Comparison of ENCODE assay signal across 27 mouse cellular contexts in the genomic region with DNA sequence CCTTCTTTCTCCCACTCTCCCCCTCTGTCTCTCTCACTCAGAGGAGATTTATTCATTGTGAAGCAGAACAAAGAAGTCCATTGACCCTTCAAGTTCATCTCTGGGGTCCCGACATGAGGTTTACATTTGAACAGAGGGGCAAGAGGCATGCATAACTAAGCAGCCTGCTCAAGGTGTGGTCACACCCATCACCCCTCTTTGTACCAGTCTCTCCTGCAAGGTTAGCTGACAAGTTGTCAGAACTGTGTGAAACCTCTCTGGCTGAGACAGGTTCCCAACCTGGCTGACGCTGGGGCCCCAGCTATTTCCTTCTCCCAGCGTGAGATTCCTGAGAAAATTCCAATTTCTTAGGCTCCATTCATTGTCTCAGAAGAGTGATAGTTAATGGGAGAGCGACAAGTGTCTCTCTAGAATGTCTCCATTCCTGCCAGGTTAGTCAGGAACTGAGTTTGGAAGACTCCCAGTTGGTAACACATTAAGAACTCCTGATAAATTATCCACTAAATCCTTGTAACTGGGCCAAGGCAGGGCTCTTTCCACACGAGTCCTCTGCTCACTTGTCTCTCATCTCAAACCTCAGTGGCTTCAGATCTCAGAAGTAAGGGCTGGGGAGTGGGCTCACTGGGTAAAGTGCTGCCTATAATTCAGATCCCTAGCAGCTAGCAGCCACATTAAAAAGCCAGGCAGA. TPM values are rescaled to one million over a fixed set of nuclear protein-coding genes. Genes with fewer than 3 reads are reported as not detected.
DNase-seq lines count a peak whose midpoint lies in the region; ATAC-seq lines count a peak whose summit lies in the region.
"Had no signal": no experiment of that assay in that cellular context is flagged by ENCODE, and none has a peak within 500 bp of the region (broad histone marks: within the 10 kb centered on the region; RNA-seq: fewer than 3 reads in every experiment).

No protein-coding gene starts in this region.

- no peaks in the 10 kb centered on the region for H3K27me3 ChIP-seq in kidney, embryonic 14.5 days (ENCODE audit: control insufficient read depth, insufficient read depth, low read length)
- peaks cover 3% of the 10 kb centered on the region; the same call in 1 of the 2 replicates for H3K27me3 ChIP-seq in kidney, embryonic 16.5 days (ENCODE audit: insufficient read depth, low read length)
- no peaks in the 10 kb centered on the region for H3K27me3 ChIP-seq in intestine, embryonic 15.5 days (replicated peaks)
- H3K27me3 ChIP-seq in midbrain, embryonic 10.5 days (ENCODE audit: low read depth, poor library complexity, severe bottlenecking), result peaks cover 32% of the 10 kb centered on the region
- H3K27me3 ChIP-seq: embryonic facial prominence, embryonic 13.5 days; forebrain, embryonic 15.5 days; limb, embryonic 15.5 days; liver, embryonic 15.5 days had no signal

- H3K36me3 ChIP-seq in kidney, embryonic 14.5 days (ENCODE audit: control insufficient read depth, insufficient read depth, low read length), result no peaks in the 10 kb centered on the region
- no peaks in the 10 kb centered on the region for H3K36me3 ChIP-seq in kidney, embryonic 16.5 days (ENCODE audit: insufficient read depth, low read length)
- no peaks in the 10 kb centered on the region for H3K36me3 ChIP-seq in intestine, embryonic 15.5 days
- H3K36me3 ChIP-seq in midbrain, embryonic 10.5 days, result no peaks in the 10 kb centered on the region
- H3K36me3 ChIP-seq: embryonic facial prominence, embryonic 13.5 days; forebrain, embryonic 10.5 days; forebrain, embryonic 15.5 days; limb, embryonic 10.5 days; limb, embryonic 15.5 days; liver, embryonic 15.5 days had no signal

- H3K9me3 ChIP-seq in kidney, embryonic 14.5 days (ENCODE audit: control insufficient read depth, low read length), result no peaks in the 10 kb centered on the region
- no peaks in the 10 kb centered on the region for H3K9me3 ChIP-seq in kidney, embryonic 16.5 days (ENCODE audit: low read length)
- H3K9me3 ChIP-seq in intestine, embryonic 15.5 days, result no peaks in the 10 kb centered on the region
- H3K9me3 ChIP-seq in midbrain, embryonic 10.5 days (replicated peaks), result no peaks in the 10 kb centered on the region
- H3K9me3 ChIP-seq: embryonic facial prominence, embryonic 13.5 days; forebrain, embryonic 10.5 days; forebrain, embryonic 15.5 days; limb, embryonic 10.5 days; limb, embryonic 15.5 days; liver, embryonic 15.5 days had no signal

- H3K27ac ChIP-seq in kidney, embryonic 14.5 days (ENCODE audit: low read depth, low read length), result no peak overlapping the region
- peak overlapping the region; percentile 14; the same call in 1 of the 2 replicates for H3K27ac ChIP-seq in kidney, embryonic 16.5 days (ENCODE audit: low read length)
- no peak overlapping the region for H3K27ac ChIP-seq in intestine, embryonic 15.5 days
- H3K27ac ChIP-seq in midbrain, embryonic 10.5 days (replicated peaks), result no peak overlapping the region
- H3K27ac ChIP-seq: embryonic facial prominence, embryonic 13.5 days; forebrain, embryonic 10.5 days; forebrain, embryonic 15.5 days; gastrocnemius, adult 2 months; limb, embryonic 10.5 days; limb, embryonic 15.5 days; liver, embryonic 15.5 days; stomach, postnatal 0 days had no signal

- H3K9ac ChIP-seq in kidney, embryonic 14.5 days (ENCODE audit: low read depth, low read length), result no peak overlapping the region
- H3K9ac ChIP-seq in kidney, embryonic 16.5 days (replicated peaks; ENCODE audit: low read length), result no peak overlapping the region
- no peak overlapping the region for H3K9ac ChIP-seq in intestine, embryonic 15.5 days
- H3K9ac ChIP-seq: embryonic facial prominence, embryonic 13.5 days; forebrain, embryonic 15.5 days; limb, embryonic 15.5 days; liver, embryonic 15.5 days; lung, embryonic 14.5 days had no signal

- 46% methylated on average over 5 of the region's 5 CpGs for WGBS in kidney, embryonic 14.5 days
- 45% methylated on average over 5 of the region's 5 CpGs for WGBS in kidney, embryonic 16.5 days
- 37% methylated on average over 5 of the region's 5 CpGs for WGBS in intestine, embryonic 15.5 days
- WGBS in midbrain, embryonic 10.5 days, result 36% methylated on average over 5 of the region's 5 CpGs

- H3K4me2 ChIP-seq in kidney, embryonic 14.5 days (replicated peaks; ENCODE audit: low read depth, low read length), result no peak overlapping the region
- H3K4me2 ChIP-seq in kidney, embryonic 16.5 days (replicated peaks; ENCODE audit: low read depth, low read length), result no peak overlapping the region
- no peak overlapping the region for H3K4me2 ChIP-seq in intestine, embryonic 15.5 days (replicated peaks)
- H3K4me2 ChIP-seq: embryonic facial prominence, embryonic 13.5 days; forebrain, embryonic 15.5 days; limb, embryonic 15.5 days; liver, embryonic 15.5 days; lung, embryonic 14.5 days; midbrain, embryonic 11.5 days had no signal

- DNase-seq in kidney, adult 11 months, result peak; percentile 27
- DNase-seq in kidney, adult 18-20 months, result peak; percentile 27
- DNase-seq in lung, postnatal 10 days, result no peak
- no peak for DNase-seq in midbrain, embryonic 10.5 days (ENCODE audit: low spot score)
- DNase-seq: adrenal gland, postnatal 14 days; cerebellum, adult 11-12 months; cerebellum, adult 9-11 months; gastrocnemius, adult 2 months; heart, postnatal 14 days; layer of hippocampus, postnatal 36 days; lung, embryonic 14.5 days; right cerebral cortex, postnatal 4 days; thymus, adult 18-20 months; thymus, postnatal 25 days had no signal

- no peak overlapping the region for H3K4me3 ChIP-seq in kidney, embryonic 14.5 days (ENCODE audit: low read length)
- no peak overlapping the region for H3K4me3 ChIP-seq in kidney, embryonic 16.5 days (ENCODE audit: low read length)
- H3K4me3 ChIP-seq in intestine, embryonic 15.5 days (replicated peaks), result no peak overlapping the region
- H3K4me3 ChIP-seq in midbrain, embryonic 10.5 days, result no peak overlapping the region
- H3K4me3 ChIP-seq: embryonic facial prominence, embryonic 13.5 days; forebrain, embryonic 10.5 days; forebrain, embryonic 15.5 days; gastrocnemius, adult 2 months; limb, embryonic 10.5 days; limb, embryonic 15.5 days; liver, embryonic 15.5 days had no signal

- no peak; the same call in 1 of the 2 replicates for ATAC-seq in kidney, embryonic 14.5 days (ENCODE audit: low FRiP score, low TSS enrichment)
- peak; percentile 74 for ATAC-seq in kidney, embryonic 16.5 days (ENCODE audit: low FRiP score, low TSS enrichment)
- no peak for ATAC-seq in intestine, embryonic 15.5 days
- ATAC-seq: forebrain, embryonic 15.5 days; hindbrain, embryonic 16.5 days; midbrain, embryonic 16.5 days had no signal

- no peaks in the 10 kb centered on the region for H3K4me1 ChIP-seq in kidney, embryonic 14.5 days (ENCODE audit: control insufficient read depth, insufficient read depth, low read length)
- H3K4me1 ChIP-seq in kidney, embryonic 16.5 days (ENCODE audit: insufficient read depth, low read length), result no peaks in the 10 kb centered on the region
- no peaks in the 10 kb centered on the region for H3K4me1 ChIP-seq in intestine, embryonic 15.5 days (replicated peaks)
- H3K4me1 ChIP-seq in midbrain, embryonic 10.5 days, result peaks cover 8% of the 10 kb centered on the region
- H3K4me1 ChIP-seq: embryonic facial prominence, embryonic 13.5 days; forebrain, embryonic 15.5 days; limb, embryonic 10.5 days; limb, embryonic 15.5 days; liver, embryonic 15.5 days had no signal

RNA-seq across cellular contexts. Expression of a gene that starts 29.7 kb away (rescaled TPM):
- 4.0 and 4.7 TPM in 2 replicates for polyA plus RNA-seq in kidney, embryonic 14.5 days (2014; fragmentation: Nextera tagmentation; extraction: Ambion mirVana)
- 6.2 and 7.1 TPM in 2 replicates for polyA plus RNA-seq in kidney, embryonic 16.5 days (2015; fragmentation: Nextera tagmentation; extraction: Ambion mirVana)
- polyA plus RNA-seq in intestine, embryonic 15.5 days (2015; fragmentation: Nextera tagmentation; extraction: Ambion mirVana), result 6.0 and 6.4 TPM in 2 replicates
- 4.1 and 5.2 TPM in 2 replicates for polyA plus RNA-seq in midbrain, embryonic 10.5 days (2016; fragmentation: Nextera tagmentation; extraction: Ambion mirVana)

RNA-seq across cellular contexts. Expression of a gene that starts 44.2 kb away (rescaled TPM):
- 2.3 and 3.5 TPM in 2 replicates for polyA plus RNA-seq in kidney, embryonic 14.5 days (2014; fragmentation: Nextera tagmentation; extraction: Ambion mirVana)
- polyA plus RNA-seq in kidney, embryonic 16.5 days (2015; fragmentation: Nextera tagmentation; extraction: Ambion mirVana), result 7.8 and 8.3 TPM in 2 replicates
- 3.4 and 4.0 TPM in 2 replicates for polyA plus RNA-seq in intestine, embryonic 15.5 days (2015; fragmentation: Nextera tagmentation; extraction: Ambion mirVana)
- 1.9 and 2.2 TPM in 2 replicates for polyA plus RNA-seq in midbrain, embryonic 10.5 days (2016; fragmentation: Nextera tagmentation; extraction: Ambion mirVana)

Comparison
In these comparisons a context has a peak if more than half of its experiments do, and no peak if none do; other contexts are left out.
1. DNase-seq: peak in kidney, adult 11 months (single experiment) and kidney, adult 18-20 months (single experiment); none in lung, postnatal 10 days (single experiment) and midbrain, embryonic 10.5 days (single experiment).